Mouse (Mus musculus) hindbrain, postnatal 0 days (tissue): ENCODE data around the gene Ppt2. TPM values are rescaled to one million over a fixed set of nuclear protein-coding genes. Genes with fewer than 3 reads are reported as not detected.

Experiments
- ATAC-seq: fragments of 200-750 bp; cut with Nextera tagmentation; 2 replicates; pipeline ENCODE4 v1.8.0; 2017; ENCODE audit warnings: mild to moderate bottlenecking, moderate TSS enrichment, moderate library complexity
- DNase-seq: peaks from one replicate; pipeline ENCODE4 v3.0.0-alpha.2; 2015; ENCODE audit warnings: low spot score
- H3K27ac ChIP-seq: fragments of 300-500 bp; sonication (generic); 2 replicates; pipeline ENCODE4 v1.5.1; 2014; ENCODE audit warnings: mild to moderate bottlenecking
- H3K27me3 ChIP-seq: fragments of 300-500 bp; sonication (generic); 2 replicates; pipeline ENCODE4 v1.6.1; 2014; ENCODE audit warnings: low read length, mixed read lengths; ENCODE audit not compliant: insufficient read depth
- H3K36me3 ChIP-seq: fragments of 300-500 bp; sonication (generic); 2 replicates; pipeline ENCODE4 v1.6.1; 2014; ENCODE audit warnings: low read length, mixed read lengths; ENCODE audit not compliant: insufficient read depth
- H3K4me1 ChIP-seq: fragments of 300-500 bp; sonication (generic); 2 replicates; pipeline ENCODE4 v1.6.1; 2014; ENCODE audit warnings: antibody characterized with exemption, low read length, mixed read lengths; ENCODE audit not compliant: insufficient read depth
- H3K4me2 ChIP-seq: fragments of 300-500 bp; sonication (generic); 2 replicates; pipeline ENCODE4 v1.6.1; 2014; ENCODE audit warnings: low read depth, mild to moderate bottlenecking, low read length, moderate library complexity, mixed read lengths
- H3K4me3 ChIP-seq: fragments of 300-500 bp; sonication (generic); 2 replicates; pipeline ENCODE4 v1.5.1; 2014; ENCODE audit warnings: low read length
- H3K9ac ChIP-seq: fragments of 300-500 bp; sonication (generic); replicated peaks from 2 replicates; pipeline ENCODE4 v1.6.1; 2014; ENCODE audit warnings: mild to moderate bottlenecking, low read length, moderate library complexity, mixed read lengths
- H3K9me3 ChIP-seq: fragments of 300-500 bp; sonication (generic); 2 replicates; pipeline ENCODE4 v1.6.1; 2016; ENCODE audit warnings: low read length, mixed read lengths
- CTCF ChIP-seq: IDR thresholded peaks from 2 replicates; pipeline ENCODE4 v1.5.1; 2016; ENCODE audit warnings: antibody characterized with exemption, control low read depth, low read depth
- WGBS: fragments of 180-500 bp; shearing (Covaris S2); extraction: QIAGEN DNeasy Blood & Tissue Kit; methylation state at CpG from one replicate; pipeline ENCODE4 v1.1.7; 2014; 5-methylcytosine and 5-hydroxymethylcytosine counted together
- polyA plus RNA-seq: library from polyadenylated mRNA; unstranded; fragments of >200 nt; fragmentation: Nextera tagmentation; extraction: Ambion mirVana; gene quantifications from 2 replicates; pipeline ENCODE4 v1.2.1, GENCODE M21; 2015
- total RNA-seq: library from RNA; depleted of rRNA; stranded (reverse); fragments of >200 nt; gene quantifications from 2 replicates; pipeline ENCODE4 v1.2.3, GENCODE M21; 2014

The Ppt2 gene
- total and polyA plus RNA-seq, 2 experiments from 2014 or later = 20.0 to 33.6 TPM

DNA sequence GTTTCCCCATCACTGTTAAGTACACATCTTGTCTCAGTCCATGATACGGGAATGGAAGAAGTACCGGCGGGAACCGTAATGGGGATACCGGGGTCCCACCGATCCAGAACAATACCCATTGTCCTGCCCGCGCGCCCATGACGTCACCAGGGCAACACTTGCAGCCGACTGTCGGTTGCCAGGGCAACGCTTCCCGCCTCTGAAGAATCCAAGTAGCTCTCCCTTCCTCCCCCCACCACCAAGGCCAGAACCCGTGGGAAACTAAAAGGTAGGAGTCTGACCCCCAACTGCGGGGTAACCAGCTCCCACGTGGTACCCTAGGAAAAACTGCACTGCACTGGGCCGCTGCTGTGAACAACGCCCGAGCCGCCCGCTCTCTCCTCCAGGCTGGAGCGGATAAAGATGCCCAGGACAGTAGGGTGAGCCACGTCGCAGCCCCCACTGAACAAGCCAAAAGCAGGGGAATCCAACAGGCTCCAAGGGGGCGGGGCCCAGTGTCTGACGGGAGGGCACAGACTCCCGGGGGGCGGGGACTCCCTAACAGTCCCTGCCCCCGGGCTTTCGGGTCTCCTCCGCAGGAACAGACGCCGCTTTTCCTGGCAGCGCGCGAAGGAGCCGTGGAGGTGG lies 41.4 kb downstream of the Ppt2 start:
- WGBS = under 1% methylated on average over 38 of the region's 38 CpGs
- peak overlapping the region; percentile 68 for H3K9ac ChIP-seq
- ATAC-seq (peak; percentile 87), DNase-seq (peak; percentile 93)
- peak overlapping the region; percentile 91 for H3K27ac ChIP-seq
- peak overlapping the region; percentile 86 for H3K4me2 ChIP-seq
- no peak for TF ChIP-seq CTCF
- no peaks in the 10 kb centered on the region for H3K27me3 ChIP-seq
- H3K36me3 ChIP-seq = no peaks in the 10 kb centered on the region
- no peaks in the 10 kb centered on the region for H3K9me3 ChIP-seq
- peaks cover 13% of the 10 kb centered on the region for H3K4me1 ChIP-seq
- H3K4me3 ChIP-seq = peak overlapping the region; percentile 52

- Histone ChIP-seq H3K9ac (peak overlapping the region; percentile 68), H3K4me3 (peak overlapping the region; percentile 52), H3K9me3 (no peaks in the 10 kb centered on the region), H3K27me3 (no peaks in the 10 kb centered on the region), H3K27ac (peak overlapping the region; percentile 91), H3K4me1 (peaks cover 7% of the 10 kb centered on the region), H3K4me2 (peak overlapping the region; percentile 86), H3K36me3 (no peaks in the 10 kb centered on the region)
- TF ChIP-seq CTCF = no peak
- ATAC-seq (peak; percentile 2), DNase-seq (peak; percentile 60)
- 11% methylated on average over 32 of the region's 32 CpGs for WGBS
Measured at GRCm38 (mm10) chr17:34585877-34586771, 42.2 kb downstream of the Ppt2 start.

- no peak overlapping the region for H3K4me3 ChIP-seq
- H3K4me2 ChIP-seq = no peak overlapping the region
- ATAC-seq = no peak
- no peaks in the 10 kb centered on the region for H3K9me3 ChIP-seq
- no peak for DNase-seq
- no peak overlapping the region for H3K9ac ChIP-seq
- TF ChIP-seq CTCF = no peak
- H3K36me3 ChIP-seq = no peaks in the 10 kb centered on the region
- no peaks in the 10 kb centered on the region for H3K27me3 ChIP-seq
- H3K27ac ChIP-seq = peak overlapping the region; percentile 91; the same call in 1 of the 2 replicates
- WGBS = 76% methylated on average over 8 of the region's 8 CpGs
- no peaks in the 10 kb centered on the region for H3K4me1 ChIP-seq
Measured at GRCm38 (mm10) chr17:34585121-34585520, 43.2 kb downstream of the Ppt2 start.

GRCm38 (mm10) chr17:34583819-34584218 lies 44.5 kb downstream of the Ppt2 start:
- Histone ChIP-seq H3K27me3 (no peaks in the 10 kb centered on the region), H3K4me2 (no peak overlapping the region), H3K9me3 (no peaks in the 10 kb centered on the region), H3K27ac (no peak overlapping the region), H3K9ac (no peak overlapping the region), H3K4me3 (no peak overlapping the region), H3K36me3 (no peaks in the 10 kb centered on the region), H3K4me1 (no peaks in the 10 kb centered on the region)
- TF ChIP-seq CTCF = no peak
- 90% methylated on average over 8 of the region's 8 CpGs for WGBS
- DNase-seq (no peak), ATAC-seq (no peak)

DNA sequence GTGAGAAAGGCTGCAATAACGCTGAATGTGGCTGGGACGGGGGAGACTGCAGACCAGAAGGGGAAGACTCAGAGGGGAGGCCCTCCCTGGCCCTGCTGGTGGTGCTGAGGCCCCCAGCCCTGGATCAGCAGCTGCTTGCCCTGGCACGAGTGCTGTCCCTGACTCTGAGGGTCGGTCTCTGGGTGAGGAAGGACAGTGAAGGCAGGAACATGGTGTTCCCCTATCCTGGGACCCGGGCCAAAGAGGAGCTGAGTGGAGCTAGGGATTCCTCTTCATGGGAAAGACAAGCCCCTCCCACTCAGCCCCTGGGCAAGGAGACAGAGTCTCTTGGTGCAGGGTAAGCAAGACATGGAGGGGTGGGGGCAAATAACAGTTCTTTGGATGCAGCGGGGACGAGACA lies 44.9 kb downstream of the Ppt2 start:
- TF ChIP-seq CTCF = no peak
- Histone ChIP-seq H3K9ac (no peak overlapping the region), H3K4me1 (no peaks in the 10 kb centered on the region), H3K27ac (no peak overlapping the region), H3K27me3 (no peaks in the 10 kb centered on the region), H3K9me3 (no peaks in the 10 kb centered on the region), H3K4me2 (no peak overlapping the region), H3K4me3 (no peak overlapping the region), H3K36me3 (no peaks in the 10 kb centered on the region)
- WGBS = 43% methylated on average over 7 of the region's 7 CpGs
- no peak for ATAC-seq
- no peak for DNase-seq

DNA sequence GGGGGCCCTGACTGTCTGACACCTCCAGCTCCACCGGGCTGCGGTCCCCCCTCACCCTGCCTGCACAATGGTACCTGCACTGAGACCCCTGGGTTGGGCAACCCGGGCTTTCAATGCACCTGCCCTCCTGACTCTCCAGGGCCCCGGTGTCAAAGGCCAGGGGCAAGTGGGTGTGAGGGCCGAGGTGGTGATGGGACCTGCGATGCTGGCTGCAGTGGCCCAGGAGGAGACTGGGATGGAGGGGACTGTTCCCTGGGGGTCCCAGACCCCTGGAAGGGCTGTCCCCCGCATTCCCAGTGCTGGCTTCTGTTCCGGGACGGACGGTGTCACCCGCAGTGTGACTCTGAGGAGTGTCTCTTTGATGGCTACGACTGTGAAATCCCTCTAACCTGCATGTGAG lies 45.8 kb downstream of the Ppt2 start:
- no peak for TF ChIP-seq CTCF
- DNase-seq = no peak
- Histone ChIP-seq H3K9me3 (no peaks in the 10 kb centered on the region), H3K27ac (no peak overlapping the region), H3K4me2 (no peak overlapping the region), H3K4me1 (no peaks in the 10 kb centered on the region), H3K9ac (no peak overlapping the region), H3K27me3 (no peaks in the 10 kb centered on the region), H3K4me3 (no peak overlapping the region), H3K36me3 (no peaks in the 10 kb centered on the region)
- WGBS = 85% methylated on average over 12 of the region's 12 CpGs
- no peak for ATAC-seq

- Histone ChIP-seq H3K9me3 (no peaks in the 10 kb centered on the region), H3K27ac (no peak overlapping the region), H3K9ac (no peak overlapping the region), H3K4me1 (no peaks in the 10 kb centered on the region), H3K4me2 (no peak overlapping the region), H3K4me3 (no peak overlapping the region), H3K27me3 (no peaks in the 10 kb centered on the region), H3K36me3 (no peaks in the 10 kb centered on the region)
- DNase-seq (no peak), ATAC-seq (no peak)
- WGBS = 91% methylated on average over 3 of the region's 3 CpGs
- no peak for TF ChIP-seq CTCF
Measured at GRCm38 (mm10) chr17:34578070-34578469, 50.2 kb downstream of the Ppt2 start.
